Mouse (Mus musculus) urinary bladder, postnatal 4 days (tissue): ENCODE measurements around the gene Nbas.

Experiments
- DNase-seq, 2 experiments: peaks; one replicate each; pipeline ENCODE4 v3.0.0; 2021 to 2022; ENCODE audit warnings: low spot score in 2 of 2

The Nbas gene

DNA sequence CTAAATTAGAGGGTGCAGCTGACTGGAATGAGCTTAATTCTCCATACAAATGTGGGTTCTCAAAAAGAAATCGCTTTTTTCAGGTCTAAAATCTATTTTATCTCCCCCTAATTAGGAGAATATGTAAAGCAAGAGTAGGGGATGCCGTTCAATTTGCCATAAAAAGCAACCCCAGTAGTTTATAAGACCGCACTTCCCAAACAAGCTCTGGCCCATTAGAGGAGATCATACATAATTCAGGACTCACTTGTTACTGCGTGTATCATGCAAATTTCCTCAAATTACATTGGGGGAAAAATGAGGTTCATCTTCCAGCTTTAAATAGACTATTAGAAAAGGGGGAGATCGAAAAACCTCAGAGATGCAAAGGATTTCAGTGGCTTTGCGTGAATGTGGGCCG, 346.7 kb downstream of the Nbas start:
- DNase-seq: no peak

DNA sequence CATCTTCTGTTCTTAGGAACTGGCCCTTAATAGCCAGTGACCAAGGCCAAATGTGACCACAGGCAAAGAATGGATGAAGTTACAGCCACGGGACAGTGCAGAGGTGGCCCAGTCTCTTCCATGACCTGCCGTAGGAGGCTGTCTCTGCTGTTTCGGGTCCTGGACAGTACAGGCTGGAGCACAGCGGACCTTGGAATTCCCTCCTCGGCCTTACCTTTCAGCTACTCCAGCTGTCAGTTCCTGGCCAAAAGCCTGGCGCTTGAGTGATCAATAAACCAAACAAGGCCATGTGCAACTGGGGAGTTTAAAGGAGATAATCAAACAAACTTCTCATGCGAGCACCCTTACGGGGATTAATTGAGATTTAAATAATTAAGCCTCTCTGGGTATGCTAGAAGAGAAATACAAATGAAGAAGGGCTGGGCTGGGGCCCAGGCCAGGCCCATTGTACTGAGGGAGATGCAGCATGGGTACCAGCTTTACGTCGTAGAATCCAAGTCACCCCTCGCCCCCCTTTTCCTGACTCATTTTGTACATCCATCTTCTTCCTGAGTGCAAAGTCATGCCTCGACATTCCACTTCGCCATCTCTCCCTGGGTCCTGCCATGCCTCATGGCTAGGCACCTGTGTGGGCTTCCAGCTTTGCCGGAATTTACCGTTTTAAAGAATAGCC, 353.4 kb downstream of the Nbas start:
- DNase-seq: no peak

DNA sequence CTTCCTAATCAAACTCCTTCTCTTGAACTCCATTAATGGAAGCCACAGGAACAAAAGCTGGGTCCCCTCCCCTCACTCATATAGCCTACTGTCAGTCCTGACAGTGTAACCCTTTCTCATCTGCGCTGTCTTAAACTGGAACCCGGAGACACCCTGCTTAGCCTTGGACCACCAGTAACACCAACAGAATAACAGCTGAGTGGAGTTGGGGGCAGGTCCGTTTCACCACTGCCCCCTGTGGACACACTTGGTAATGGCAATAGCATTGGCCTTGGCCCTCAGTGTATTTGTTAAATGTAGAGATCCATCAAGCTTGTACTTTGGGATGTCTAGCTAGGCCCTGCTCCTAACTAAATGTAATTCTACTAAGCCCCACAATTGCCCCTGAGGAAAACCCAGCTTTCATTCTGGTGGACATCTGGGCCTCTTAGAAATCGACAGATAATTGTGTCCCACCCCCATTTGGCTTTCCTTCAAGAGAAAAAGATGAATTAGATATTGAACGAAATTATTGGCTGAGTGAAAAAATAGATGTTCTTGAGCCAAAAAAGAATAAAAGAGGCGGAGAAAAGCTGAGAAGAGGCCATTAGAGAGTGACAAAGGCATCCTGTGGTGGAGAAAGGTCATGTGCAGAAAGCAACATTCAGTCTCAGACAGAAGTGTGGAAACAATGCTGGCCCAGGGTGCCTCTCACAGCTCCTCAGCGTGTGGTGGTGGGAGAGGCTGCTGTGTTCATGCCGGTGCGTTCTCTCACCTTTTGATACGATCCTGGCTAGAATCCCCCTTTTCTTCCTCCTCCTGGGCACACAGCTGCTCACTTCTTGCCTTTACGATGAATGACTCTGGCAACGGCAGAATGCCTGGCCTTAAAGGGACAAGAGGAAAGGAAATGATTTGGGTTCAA, 358.1 kb downstream of the Nbas start:
- DNase-seq: no peak
